Mouse (Mus musculus) heart, adult 2 months (tissue): ENCODE data around the gene Fam198a.

ENCODE experiments used
- CTCF ChIP-seq: fragments of 200-600 bp; IDR thresholded peaks from 2 replicates; pipeline ENCODE4 v1.8.1; 2022; ENCODE audit warnings: antibody characterized with exemption, mild to moderate bottlenecking, moderate library complexity
- POLR2A ChIP-seq: fragments of 200-500 bp; IDR thresholded peaks from 2 replicates; pipeline ENCODE4 v1.6.1; 2011; ENCODE audit warnings: mild to moderate bottlenecking, low read depth, low read length, control low read depth; ENCODE audit not compliant: insufficient read depth

DNA sequence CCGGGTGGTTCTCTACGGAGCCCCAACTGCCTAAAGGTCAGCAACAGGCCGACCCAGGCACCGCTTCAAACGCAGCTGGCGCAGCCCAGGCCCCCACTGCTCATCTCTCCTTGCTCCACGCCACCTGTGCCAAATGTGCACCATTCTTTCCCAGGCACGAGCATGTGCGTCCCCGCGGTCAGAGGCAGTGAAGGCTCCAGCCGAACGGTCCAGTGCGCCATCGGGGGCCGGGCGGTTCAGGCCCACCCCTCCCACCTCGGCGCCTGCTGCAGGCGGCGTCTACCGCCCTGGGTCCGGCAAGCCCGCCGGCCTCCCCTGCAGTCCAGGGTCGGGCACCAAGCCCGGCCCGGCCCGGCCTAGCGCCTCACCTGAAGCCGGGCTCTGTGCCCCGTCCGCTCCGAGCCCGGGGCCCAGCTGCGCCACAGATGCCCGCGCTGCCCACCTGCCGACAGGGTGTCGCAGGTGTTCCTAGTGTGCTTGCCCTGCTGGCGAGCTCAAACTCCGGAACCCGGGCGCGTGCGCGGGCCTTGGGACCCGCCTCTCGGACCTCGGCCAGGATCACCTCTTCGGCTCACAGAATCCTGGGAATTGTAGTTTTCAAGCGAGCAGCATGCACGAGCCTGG lies 44.8 kb downstream of the Fam198a start:
- TF ChIP-seq POLR2A (peak; percentile 33; the same call in 1 of the 2 replicates), CTCF (peak; percentile 41)
